In the genomic region with DNA sequence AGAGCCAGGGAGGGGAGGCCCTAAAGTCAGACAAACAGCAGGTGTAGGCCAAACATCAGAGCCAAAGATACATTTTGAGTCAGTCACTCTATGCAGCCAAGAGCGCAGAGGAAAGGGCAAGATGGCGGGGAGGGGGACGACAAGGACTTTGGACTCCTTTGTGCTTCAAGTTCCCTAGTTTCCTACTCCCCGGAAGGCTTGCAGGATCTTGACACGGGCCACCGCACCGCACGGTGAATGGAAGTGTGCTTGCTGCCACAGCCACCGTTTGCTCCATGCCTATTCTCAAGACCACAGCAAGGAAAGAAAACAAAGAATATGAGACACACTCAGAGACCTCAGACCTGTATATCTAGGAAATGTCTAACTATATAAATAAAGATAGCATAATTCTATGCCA, we compare ENCODE assay signal across 23 mouse cellular contexts.
"Had no signal": no experiment of that assay in that cellular context is flagged by ENCODE, and none has a peak within 500 bp of the region (broad histone marks: within the 10 kb centered on the region; RNA-seq: fewer than 3 reads in every experiment).

No protein-coding gene starts in this region.

- H3K27me3 ChIP-seq: limb, embryonic 13.5 days; liver, embryonic 12.5 days; liver, embryonic 15.5 days; lung, embryonic 15.5 days; midbrain, embryonic 13.5 days; neural tube, embryonic 13.5 days had no signal

- H3K9me3 ChIP-seq: limb, embryonic 10.5 days; limb, embryonic 13.5 days; liver, embryonic 12.5 days; liver, embryonic 15.5 days; lung, embryonic 15.5 days; megakaryocyte, embryonic 14.5 days; midbrain, embryonic 10.5 days; midbrain, embryonic 13.5 days; neural tube, embryonic 13.5 days had no signal

- DNase-seq: liver; lung, adult 18-20 months; lung, postnatal 10 days; lung, postnatal 36 days; retina, postnatal 1 day; right cerebral cortex, postnatal 25 days; spleen, adult 18-20 months; thymus, adult 18-20 months; thymus, postnatal 36 days had no signal

- ATAC-seq: inflammation-experienced regulatory T-cells, adult 6 months; intestine, embryonic 16.5 days; liver, embryonic 12.5 days; midbrain, embryonic 13.5 days; midbrain, embryonic 16.5 days had no signal

- H3K4me3 ChIP-seq: limb, embryonic 10.5 days; limb, embryonic 13.5 days; liver, embryonic 12.5 days; liver, embryonic 15.5 days; lung, embryonic 15.5 days; megakaryocyte, embryonic 14.5 days; midbrain, embryonic 10.5 days; midbrain, embryonic 13.5 days; myocyte; neural tube, embryonic 13.5 days had no signal

- H3K27ac ChIP-seq: kidney, postnatal 0 days; limb, embryonic 10.5 days; limb, embryonic 13.5 days; liver, embryonic 12.5 days; liver, embryonic 15.5 days; lung, embryonic 15.5 days; midbrain, embryonic 10.5 days; midbrain, embryonic 13.5 days; neural tube, embryonic 13.5 days had no signal

- H3K4me2 ChIP-seq: limb, embryonic 13.5 days; liver, embryonic 12.5 days; liver, embryonic 15.5 days; lung, embryonic 15.5 days; midbrain, embryonic 13.5 days; neural tube, embryonic 13.5 days had no signal

- H3K9ac ChIP-seq: limb, embryonic 13.5 days; liver, embryonic 12.5 days; liver, embryonic 15.5 days; lung, embryonic 15.5 days; midbrain, embryonic 13.5 days; neural tube, embryonic 13.5 days had no signal

- H3K4me1 ChIP-seq: liver, embryonic 15.5 days; megakaryocyte, embryonic 14.5 days had no signal

- H3K36me3 ChIP-seq: limb, embryonic 10.5 days; limb, embryonic 13.5 days; liver, embryonic 12.5 days; liver, embryonic 15.5 days; lung, embryonic 15.5 days; midbrain, embryonic 10.5 days; midbrain, embryonic 13.5 days; neural tube, embryonic 13.5 days had no signal
